ENCODE assay signal across 13 mouse cellular contexts in genomic region chr13:22030493-22030892, GRCm38 (mm10). TPM values are rescaled to one million over a fixed set of nuclear protein-coding genes. Genes with fewer than 3 reads are reported as not detected.
DNase-seq lines count a peak whose midpoint lies in the region; ATAC-seq and TF ChIP-seq lines count a peak whose summit lies in the region.
"Had no signal": no experiment of that assay in that cellular context is flagged by ENCODE, and none has a peak within 500 bp of the region (broad histone marks: within the 10 kb centered on the region; RNA-seq: fewer than 3 reads in every experiment).

No protein-coding gene starts in this region.

- DNase-seq in thymus, postnatal 0 days (ENCODE audit: low spot score): peak; percentile 53
- DNase-seq in thymus, postnatal 14 days: no peak
- peak; percentile 51 for DNase-seq in brain, adult 2 months (ENCODE audit: low read depth, low spot score)
- no peak for DNase-seq in stomach, postnatal 0 days (ENCODE audit: low spot score)
- no peak for DNase-seq in right cerebral cortex, postnatal 25 days
- no peak for DNase-seq in kidney, adult 9 months
- DNase-seq: left cerebral cortex, postnatal 4 days had no signal

- H3K9me3 ChIP-seq in intestine, postnatal 0 days (ENCODE audit: control insufficient read depth): no peaks in the 10 kb centered on the region
- H3K9me3 ChIP-seq in intestine, embryonic 16.5 days (ENCODE audit: control insufficient read depth, low read length): no peaks in the 10 kb centered on the region
- no peaks in the 10 kb centered on the region for H3K9me3 ChIP-seq in stomach, postnatal 0 days (ENCODE audit: control insufficient read depth, low read length)
- H3K9me3 ChIP-seq: embryonic facial prominence, embryonic 15.5 days; heart, embryonic 15.5 days had no signal

- H3K27me3 ChIP-seq in intestine, postnatal 0 days (replicated peaks; ENCODE audit: control insufficient read depth, insufficient read depth, low read length): no peaks in the 10 kb centered on the region
- H3K27me3 ChIP-seq in intestine, embryonic 16.5 days (replicated peaks; ENCODE audit: control insufficient read depth, insufficient read depth, low read length): no peaks in the 10 kb centered on the region
- no peaks in the 10 kb centered on the region for H3K27me3 ChIP-seq in stomach, postnatal 0 days (ENCODE audit: control insufficient read depth, insufficient read depth, low read length)
- H3K27me3 ChIP-seq: embryonic facial prominence, embryonic 15.5 days; heart, embryonic 15.5 days had no signal

- H3K27ac ChIP-seq in intestine, postnatal 0 days (ENCODE audit: low read depth, low read length): no peak overlapping the region
- no peak overlapping the region for H3K27ac ChIP-seq in intestine, embryonic 16.5 days (ENCODE audit: low read length)
- H3K27ac ChIP-seq in stomach, postnatal 0 days (replicated peaks): no peak overlapping the region
- H3K27ac ChIP-seq: embryonic facial prominence, embryonic 15.5 days; heart, embryonic 15.5 days had no signal

- no peak overlapping the region for H3K4me2 ChIP-seq in intestine, postnatal 0 days (replicated peaks; ENCODE audit: low read depth)
- no peak overlapping the region for H3K4me2 ChIP-seq in intestine, embryonic 16.5 days (ENCODE audit: low read depth, low read length)
- no peak overlapping the region for H3K4me2 ChIP-seq in stomach, postnatal 0 days (replicated peaks; ENCODE audit: low read depth)
- H3K4me2 ChIP-seq: embryonic facial prominence, embryonic 15.5 days; heart, embryonic 15.5 days had no signal

- H3K36me3 ChIP-seq in intestine, postnatal 0 days (ENCODE audit: control insufficient read depth, insufficient read depth): no peaks in the 10 kb centered on the region
- no peaks in the 10 kb centered on the region for H3K36me3 ChIP-seq in intestine, embryonic 16.5 days (ENCODE audit: control insufficient read depth, insufficient read depth, low read length)
- H3K36me3 ChIP-seq in stomach, postnatal 0 days (ENCODE audit: control insufficient read depth, insufficient read depth, low read length): no peaks in the 10 kb centered on the region
- H3K36me3 ChIP-seq: embryonic facial prominence, embryonic 15.5 days; heart, embryonic 15.5 days had no signal

- no peak overlapping the region for H3K4me3 ChIP-seq in intestine, postnatal 0 days (ENCODE audit: low read depth, low read length)
- no peak overlapping the region for H3K4me3 ChIP-seq in intestine, embryonic 16.5 days (ENCODE audit: low read length)
- no peak overlapping the region for H3K4me3 ChIP-seq in stomach, postnatal 0 days (ENCODE audit: low read depth, low read length)
- H3K4me3 ChIP-seq: embryonic facial prominence, embryonic 15.5 days; heart, embryonic 15.5 days had no signal

- no peaks in the 10 kb centered on the region for H3K4me1 ChIP-seq in intestine, postnatal 0 days (replicated peaks; ENCODE audit: control insufficient read depth, insufficient read depth, low read length)
- peaks cover 3% of the 10 kb centered on the region for H3K4me1 ChIP-seq in intestine, embryonic 16.5 days (ENCODE audit: control insufficient read depth, insufficient read depth, low read length)
- no peaks in the 10 kb centered on the region for H3K4me1 ChIP-seq in stomach, postnatal 0 days (replicated peaks; ENCODE audit: control insufficient read depth, insufficient read depth)

- no peak for ATAC-seq in intestine, postnatal 0 days
- ATAC-seq in intestine, embryonic 16.5 days: no peak
- no peak for ATAC-seq in stomach, postnatal 0 days (ENCODE audit: low FRiP score, low TSS enrichment)
- ATAC-seq: activated CD4-positive, CD25-positive, alpha-beta regulatory T cell, adult 4 months; midbrain, embryonic 16.5 days had no signal

- WGBS in intestine, postnatal 0 days: 9% methylated on average over 4 of the region's 4 CpGs
- WGBS in intestine, embryonic 16.5 days: 10% methylated on average over 4 of the region's 4 CpGs
- 6% methylated on average over 4 of the region's 4 CpGs for WGBS in stomach, postnatal 0 days

- TF ChIP-seq CTCF in intestine, postnatal 0 days (IDR thresholded peaks at IDR 0.05; ENCODE audit: low read depth): peak; percentile 55
- peak; percentile 66 for TF ChIP-seq CTCF in stomach, postnatal 0 days (IDR thresholded peaks at IDR 0.05; ENCODE audit: low read depth)

- H3K9ac ChIP-seq in intestine, postnatal 0 days (ENCODE audit: low read depth, low read length): no peak overlapping the region
- H3K9ac ChIP-seq in intestine, embryonic 16.5 days (ENCODE audit: low read depth, low read length): no peak overlapping the region
- H3K9ac ChIP-seq in stomach, postnatal 0 days (ENCODE audit: low read length): no peak overlapping the region
- H3K9ac ChIP-seq: embryonic facial prominence, embryonic 15.5 days; heart, embryonic 15.5 days had no signal

- TF ChIP-seq EP300 in stomach, postnatal 0 days (optimal IDR thresholded peaks at IDR 0.05): no peak

RNA-seq across cellular contexts. Expression of gene Hist1h2ah, which starts 4.9 kb away (rescaled TPM):
- polyA plus RNA-seq in intestine, postnatal 0 days (2015; fragmentation: Nextera tagmentation; extraction: Ambion mirVana): 3.4 and 5.3 TPM in 2 replicates
- polyA plus RNA-seq in intestine, embryonic 16.5 days (2015; fragmentation: Nextera tagmentation; extraction: Ambion mirVana): 4.6 and 5.1 TPM in 2 replicates
- polyA plus RNA-seq in thymus, postnatal 0 days (2015; fragmentation: Nextera tagmentation; extraction: Ambion mirVana): 49.6 and 71.7 TPM in 2 replicates
- polyA plus RNA-seq in stomach, postnatal 0 days (2015; fragmentation: Nextera tagmentation; extraction: Ambion mirVana): 2.1 TPM in 1 of 2 replicates, not detected in the other
- polyA plus RNA-seq: heart, embryonic 15.5 days; midbrain, embryonic 16.5 days had no signal

RNA-seq across cellular contexts. Expression of gene Hist1h2bk, which starts 5.2 kb away (rescaled TPM):
- polyA plus RNA-seq in intestine, postnatal 0 days (2015; fragmentation: Nextera tagmentation; extraction: Ambion mirVana): 0.90 and 1.8 TPM in 2 replicates
- polyA plus RNA-seq in intestine, embryonic 16.5 days (2015; fragmentation: Nextera tagmentation; extraction: Ambion mirVana): 1.8 and 2.9 TPM in 2 replicates
- polyA plus RNA-seq in thymus, postnatal 0 days (2015; fragmentation: Nextera tagmentation; extraction: Ambion mirVana): 25.8 and 33.9 TPM in 2 replicates
- polyA plus RNA-seq in stomach, postnatal 0 days (2015; fragmentation: Nextera tagmentation; extraction: Ambion mirVana): 0.35 and 0.99 TPM in 2 replicates
- polyA plus RNA-seq: midbrain, embryonic 16.5 days had no signal

RNA-seq across cellular contexts. Expression of gene Hist1h4i, which starts 10.7 kb away (rescaled TPM):
- polyA plus RNA-seq in intestine, postnatal 0 days (2015; fragmentation: Nextera tagmentation; extraction: Ambion mirVana): 9.4 and 9.9 TPM in 2 replicates
- 18.8 and 22.0 TPM in 2 replicates for polyA plus RNA-seq in intestine, embryonic 16.5 days (2015; fragmentation: Nextera tagmentation; extraction: Ambion mirVana)
- 37.1 and 39.2 TPM in 2 replicates for polyA plus RNA-seq in thymus, postnatal 0 days (2015; fragmentation: Nextera tagmentation; extraction: Ambion mirVana)
- polyA plus RNA-seq in stomach, postnatal 0 days (2015; fragmentation: Nextera tagmentation; extraction: Ambion mirVana): 5.8 and 5.9 TPM in 2 replicates

RNA-seq across cellular contexts. Expression of gene Hist1h2ag, which starts 12.3 kb away (rescaled TPM):
- 12.9 and 16.0 TPM in 2 replicates for polyA plus RNA-seq in intestine, postnatal 0 days (2015; fragmentation: Nextera tagmentation; extraction: Ambion mirVana)
- 17.4 and 30.0 TPM in 2 replicates for polyA plus RNA-seq in intestine, embryonic 16.5 days (2015; fragmentation: Nextera tagmentation; extraction: Ambion mirVana)
- polyA plus RNA-seq in thymus, postnatal 0 days (2015; fragmentation: Nextera tagmentation; extraction: Ambion mirVana): 178 and 206 TPM in 2 replicates
- 12.1 and 12.6 TPM in 2 replicates for polyA plus RNA-seq in stomach, postnatal 0 days (2015; fragmentation: Nextera tagmentation; extraction: Ambion mirVana)
- polyA plus RNA-seq: activated CD4-positive, CD25-positive, alpha-beta regulatory T cell, adult 4 months had no signal

RNA-seq across cellular contexts. Expression of gene Hist1h2bj, which starts 12.5 kb away (rescaled TPM):
- polyA plus RNA-seq in intestine, postnatal 0 days (2015; fragmentation: Nextera tagmentation; extraction: Ambion mirVana): 2.3 and 4.1 TPM in 2 replicates
- 4.7 and 7.7 TPM in 2 replicates for polyA plus RNA-seq in intestine, embryonic 16.5 days (2015; fragmentation: Nextera tagmentation; extraction: Ambion mirVana)
- 74.2 and 89.3 TPM in 2 replicates for polyA plus RNA-seq in thymus, postnatal 0 days (2015; fragmentation: Nextera tagmentation; extraction: Ambion mirVana)
- 1.1 and 3.7 TPM in 2 replicates for polyA plus RNA-seq in stomach, postnatal 0 days (2015; fragmentation: Nextera tagmentation; extraction: Ambion mirVana)

Comparison
In these comparisons a context has a peak if more than half of its experiments do, and no peak if none do; other contexts are left out.
1. DNase-seq: peak in thymus, postnatal 0 days (single experiment) and brain, adult 2 months (single experiment); none in thymus, postnatal 14 days (single experiment), stomach, postnatal 0 days (single experiment), right cerebral cortex, postnatal 25 days (single experiment) and kidney, adult 9 months (single experiment).